Mouse (Mus musculus) ES-E14 (cell line): ENCODE results near the gene Trio.

Source experiments
- CHD2 ChIP-seq: IDR thresholded peaks from 2 replicates; pipeline ENCODE4 v1.6.1; 2014; ENCODE audit warnings: mild to moderate bottlenecking, low read depth, low read length, inconsistent platforms
- HCFC1 ChIP-seq: IDR thresholded peaks from 2 replicates; pipeline ENCODE4 v1.6.1; 2012; ENCODE audit warnings: low read length, inconsistent platforms, borderline replicate concordance; ENCODE audit not compliant: insufficient read depth
- ZNF384 ChIP-seq: IDR thresholded peaks from 2 replicates; pipeline ENCODE4 v1.6.1; 2012; ENCODE audit warnings: low read depth, low read length, inconsistent platforms

GRCm38 (mm10) chr15:27937003-27937860, 88.4 kb downstream of the Trio start:
- TF ChIP-seq CHD2 (no peak), ZNF384 (no peak), HCFC1 (no peak)
